Mouse (Mus musculus) brain, embryonic 14.5 days (tissue): ENCODE measurements around the gene Arf3.

Experiments
- CTCF ChIP-seq: fragments of 200-500 bp; IDR thresholded peaks from 2 replicates; pipeline ENCODE4 v1.5.1; 2012; ENCODE audit warnings: inconsistent platforms, mild to moderate bottlenecking, moderate library complexity, borderline replicate concordance; ENCODE audit not compliant: insufficient read depth, insufficient read length; ENCODE audit errors: extremely low read depth
- POLR2A ChIP-seq: fragments of 200-500 bp; IDR thresholded peaks from 2 replicates; pipeline ENCODE4 v1.6.1; 2012; ENCODE audit warnings: mild to moderate bottlenecking, inconsistent platforms, borderline replicate concordance; ENCODE audit not compliant: poor library complexity, insufficient read depth, insufficient read length, severe bottlenecking; ENCODE audit errors: extremely low read depth

- no peak for TF ChIP-seq CTCF
- TF ChIP-seq POLR2A = no peak
Measured at GRCm38 (mm10) chr15:98742766-98743428, 20.1 kb downstream of the Arf3 start.
